Mouse (Mus musculus): ENCODE results near the gene Cyb5r3. TPM values are rescaled to one million over a fixed set of nuclear protein-coding genes. Genes with fewer than 3 reads are reported as not detected.

Cyb5r3 gene
- total RNA-seq (2021), result 10 to 100 TPM; 58.4 to 63.1 TPM
- long read RNA-seq, experiment 1, transcript Cyb5r3-201 (9 exons, 2,422 nt), result major isoform, 101 of 106 reads
- long read RNA-seq, experiment 1, partial matches to known transcripts, result 1 of 106 reads
- long read RNA-seq, experiment 1, other reads (novel, unspliced or antisense), result 4 of 106 reads
- long read RNA-seq, experiment 2, transcript Cyb5r3-201 (9 exons, 2,422 nt), result major isoform, 73 of 76 reads
- long read RNA-seq, experiment 2, partial matches to known transcripts, result 1 of 76 reads
- long read RNA-seq, experiment 2, other reads (novel, unspliced or antisense), result 1 of 76 reads

- intact Hi-C loops (cut with DNase I), result loop anchor here (2.0 to 5.0 kb wide), 2 partner anchors 24 to 35 kb away; partner anchors contain the start of gene Poldip3
- no peak for DNase-seq (ENCODE audit: extremely low spot score in 1 of 2, low spot score in 2 of 2)
- no peak for TF ChIP-seq CTCF (IDR thresholded peaks at IDR 0.05)
- H3K4me3 ChIP-seq, result peak within 1 kb of the TSS; percentile 86
- peak within 1 kb of the TSS; percentile 94 for H3K27ac ChIP-seq
Observed at GRCm38 (mm10) chr15:83172492-83173429, at the start of gene Cyb5r3. Cyb5r3 (minus strand) TSS chr15:83172592.

GRCm38 (mm10) chr15:83221721-83222120 is 49.3 kb upstream of the Cyb5r3 start:
- no peak for TF ChIP-seq CTCF (IDR thresholded peaks at IDR 0.05)
- intact Hi-C loops (cut with DNase I), result loop anchor here (5.0 kb wide), 1 partner anchor 81 kb away; no protein-coding TSS in a partner anchor
- Histone ChIP-seq H3K4me3 (no peak overlapping the region), H3K27ac (no peak overlapping the region)
- DNase-seq (ENCODE audit: extremely low spot score in 1 of 2, low spot score in 2 of 2), result no peak

GRCm38 (mm10) chr15:83220368-83221013 is 48.1 kb upstream of the Cyb5r3 start:
- TF ChIP-seq CTCF (IDR thresholded peaks at IDR 0.05), result no peak
- intact Hi-C loops (cut with DNase I), result loop anchor here (5.0 kb wide), 1 partner anchor 82 kb away; no protein-coding TSS in a partner anchor
- H3K27ac ChIP-seq, result no peak overlapping the region
- DNase-seq (ENCODE audit: extremely low spot score in 1 of 2, low spot score in 2 of 2), result no peak
- H3K4me3 ChIP-seq, result no peak overlapping the region

- no peak overlapping the region for H3K27ac ChIP-seq
- no peak for TF ChIP-seq CTCF (IDR thresholded peaks at IDR 0.05)
Observed at GRCm38 (mm10) chr15:83215322-83216216, 43.2 kb upstream of the Cyb5r3 start.

GRCm38 (mm10) chr15:83210229-83210628 is 37.8 kb upstream of the Cyb5r3 start:
- Histone ChIP-seq H3K27ac (no peak overlapping the region), H3K4me3 (peak overlapping the region; percentile 32)
- peak; percentile 72 for TF ChIP-seq CTCF (IDR thresholded peaks at IDR 0.05)
- intact Hi-C loops (cut with DNase I), result loop anchor here (1.0 to 5.0 kb wide), 3 partner anchors 102 to 308 kb away; no protein-coding TSS in a partner anchor
- peak; percentile 35 to 39 for DNase-seq (ENCODE audit: extremely low spot score in 1 of 2, low spot score in 2 of 2)

More at GRCm38 (mm10) chr15:83215322-83216216, 43.2 kb upstream of the Cyb5r3 start:
- no peak overlapping the region for H3K4me3 ChIP-seq
- DNase-seq (ENCODE audit: extremely low spot score in 1 of 2, low spot score in 2 of 2), result no peak
- intact Hi-C loops (cut with DNase I), result no loop called here

GRCm38 (mm10) chr15:83209719-83210118 is 37.3 kb upstream of the Cyb5r3 start:
- H3K27ac ChIP-seq, result no peak overlapping the region
- intact Hi-C loops (cut with DNase I), result loop anchor here (1.0 to 5.0 kb wide), 6 partner anchors 37 to 407 kb away; partner anchors contain the start of gene Cyb5r3
- no peak for DNase-seq (ENCODE audit: extremely low spot score in 1 of 2, low spot score in 2 of 2)
- no peak for TF ChIP-seq CTCF (IDR thresholded peaks at IDR 0.05)
- H3K4me3 ChIP-seq, result peak overlapping the region; percentile 32

GRCm38 (mm10) chr15:83209092-83209695 is 36.8 kb upstream of the Cyb5r3 start:
- no peak overlapping the region for H3K27ac ChIP-seq
- DNase-seq (ENCODE audit: extremely low spot score in 1 of 2, low spot score in 2 of 2), result no peak
- no peak overlapping the region for H3K4me3 ChIP-seq
- TF ChIP-seq CTCF (IDR thresholded peaks at IDR 0.05), result peak; percentile 36
- intact Hi-C loops (cut with DNase I), result loop anchor here (5.0 kb wide), 3 partner anchors 37 to 407 kb away; partner anchors contain the start of gene Cyb5r3

- DNase-seq (ENCODE audit: extremely low spot score in 1 of 2, low spot score in 2 of 2), result peak; percentile 34 to 45
- no peak overlapping the region for H3K27ac ChIP-seq
- no peak overlapping the region for H3K4me3 ChIP-seq
- intact Hi-C loops (cut with DNase I), result loop anchor here (5.0 kb wide), 3 partner anchors 33 to 403 kb away; partner anchors contain the start of gene Cyb5r3
- peak; percentile 78 for TF ChIP-seq CTCF (IDR thresholded peaks at IDR 0.05)
Observed at GRCm38 (mm10) chr15:83204731-83205451, 32.5 kb upstream of the Cyb5r3 start.

GRCm38 (mm10) chr15:83202412-83202811 is 30.0 kb upstream of the Cyb5r3 start:
- DNase-seq (ENCODE audit: extremely low spot score in 1 of 2, low spot score in 2 of 2), result no peak
- intact Hi-C loops (cut with DNase I), result no loop called here
- Histone ChIP-seq H3K4me3 (no peak overlapping the region), H3K27ac (no peak overlapping the region)
- TF ChIP-seq CTCF (IDR thresholded peaks at IDR 0.05), result no peak
